Mouse (Mus musculus): ENCODE data around the gene Cox19. TPM values are rescaled to one million over a fixed set of nuclear protein-coding genes. Genes with fewer than 3 reads are reported as not detected.
"Not testable (repeated sequence)": the region's sequence is repeated elsewhere in the genome, so short reads cannot be mapped to it uniquely, and the experiment has no call there.

Cox19 gene
- polyA plus RNA-seq, 1 experiment, result 118 TPM

DNA sequence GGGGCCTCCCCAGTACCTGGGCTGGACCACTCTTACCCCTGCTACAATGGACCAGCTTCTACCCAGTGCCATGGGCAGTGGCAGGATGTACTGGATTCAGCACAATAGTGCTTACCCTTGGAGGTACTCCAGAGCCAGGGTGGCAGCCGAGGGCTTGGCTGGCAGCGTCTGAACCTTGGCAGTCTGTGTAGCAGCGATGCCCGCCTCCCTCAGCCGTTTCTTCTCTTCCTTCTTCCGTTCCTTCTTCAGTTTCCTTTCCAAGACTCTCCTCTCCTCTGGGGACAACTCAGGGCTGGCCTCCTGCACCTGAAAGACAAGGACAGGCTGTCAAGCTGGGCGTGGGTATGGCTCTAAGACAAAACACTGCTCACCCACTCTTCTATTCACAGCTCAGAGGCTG is 12.6 kb upstream of the Cox19 start:
- no peak for DNase-seq (ENCODE audit: low read depth)

DNA sequence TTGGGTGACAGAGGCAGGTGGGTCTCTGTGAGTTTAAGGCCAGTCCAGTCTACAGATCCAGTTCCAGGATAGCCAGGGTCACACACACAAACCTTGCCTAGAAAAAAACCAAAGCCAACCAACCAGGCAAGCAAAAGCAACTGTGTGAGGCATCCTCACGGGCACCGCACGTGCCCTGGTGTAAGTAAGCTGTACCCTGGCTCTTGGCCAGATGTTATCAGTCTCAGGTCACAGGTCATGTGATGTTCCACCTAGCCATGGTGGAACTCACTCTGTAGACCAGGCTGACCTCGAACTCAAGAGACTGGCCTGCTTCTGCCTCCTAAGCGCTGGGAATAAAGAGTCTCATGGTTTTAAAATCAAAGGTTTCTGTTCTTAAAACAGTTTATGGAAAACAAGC is 8.0 kb upstream of the Cox19 start:
- no peak for DNase-seq (ENCODE audit: low read depth)

DNA sequence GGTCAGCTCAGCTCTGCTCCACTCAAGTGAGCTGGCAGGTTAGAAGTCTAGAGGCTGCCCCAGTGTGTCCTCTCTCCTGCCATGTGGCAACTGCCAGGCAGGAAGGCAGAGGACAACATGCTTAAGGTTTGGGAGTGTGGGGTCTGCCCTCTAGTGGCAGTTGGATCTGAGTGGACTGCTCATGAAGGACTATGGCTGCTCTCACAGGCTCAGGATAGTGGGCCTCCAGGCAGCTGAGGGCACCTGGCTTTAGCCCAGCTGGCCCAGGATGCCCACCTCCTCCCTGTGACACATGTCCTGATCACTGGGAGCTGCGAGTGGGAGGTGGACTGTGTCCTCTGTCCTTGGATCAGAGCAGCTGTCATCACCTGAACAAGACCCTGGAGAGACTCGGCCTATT is 7.4 kb upstream of the Cox19 start:
- no peak for DNase-seq (ENCODE audit: low read depth)

DNA sequence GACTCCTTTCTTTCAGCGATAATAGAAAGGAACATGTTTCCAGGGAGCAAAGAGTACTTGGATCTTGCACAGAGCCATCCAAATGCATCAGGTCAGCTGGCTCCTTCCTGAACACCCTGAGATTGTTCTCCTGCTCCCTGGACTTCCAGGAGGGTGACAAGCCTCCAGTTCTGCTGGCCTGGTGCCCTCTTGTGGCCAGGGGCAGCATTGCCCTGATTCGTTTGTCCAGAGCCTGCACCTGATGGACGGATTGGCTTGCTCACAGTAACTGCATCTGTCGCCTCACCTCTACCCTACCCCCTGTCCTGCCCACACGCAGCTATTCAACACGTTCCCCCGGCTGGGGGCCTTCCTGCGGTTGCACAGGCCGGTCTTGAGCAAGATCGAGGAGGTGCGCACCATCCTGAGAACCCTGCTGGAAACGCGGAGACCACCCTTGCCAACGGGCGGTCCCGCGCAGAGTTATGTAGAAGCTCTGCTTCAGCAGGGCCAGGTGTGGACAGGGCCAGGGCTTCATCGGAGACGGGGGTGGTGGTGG is 4.1 kb upstream of the Cox19 start:
- no peak for DNase-seq (ENCODE audit: low read depth)

DNA sequence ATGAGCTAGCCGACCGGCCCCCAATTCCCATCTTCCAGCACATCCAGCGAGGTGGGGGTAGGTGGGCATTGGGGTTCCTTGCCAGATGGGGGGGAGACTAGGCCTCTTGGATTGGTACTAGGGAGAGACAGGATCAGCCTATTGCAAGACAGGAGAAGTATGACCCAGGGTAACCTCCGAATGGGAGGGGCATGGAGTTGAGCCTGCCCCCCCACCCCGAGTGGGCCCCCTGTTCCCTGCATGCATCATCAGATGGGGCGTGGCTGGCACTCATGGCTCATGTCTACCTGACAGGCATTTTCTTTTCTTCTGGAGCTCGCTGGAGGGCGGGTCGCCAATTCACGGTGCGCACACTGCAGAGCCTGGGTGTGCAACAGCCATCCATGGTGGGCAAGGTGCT is 2.7 kb upstream of the Cox19 start:
- DNase-seq (ENCODE audit: low read depth), result no peak

DNA sequence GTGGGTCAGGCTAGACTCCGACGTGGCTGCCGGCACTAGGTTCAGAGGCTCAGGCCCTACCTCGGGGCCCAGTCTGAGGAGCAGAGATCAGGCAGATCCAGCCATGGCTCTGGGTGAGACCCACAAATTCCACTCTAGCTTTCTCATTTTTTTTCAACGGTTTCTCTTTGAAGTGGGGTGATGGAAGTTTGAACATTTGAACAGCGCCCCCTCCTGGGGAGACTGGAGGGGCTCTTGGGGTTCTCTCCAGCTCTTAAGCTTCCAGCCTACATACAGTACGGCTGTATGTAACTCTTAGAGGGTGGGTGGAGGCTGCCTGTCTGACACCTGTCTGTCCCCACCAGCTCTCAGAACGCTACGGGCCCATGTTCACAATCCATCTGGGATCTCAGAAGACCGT is 2.3 kb upstream of the Cox19 start:
- no peak for DNase-seq (ENCODE audit: low read depth)

DNA sequence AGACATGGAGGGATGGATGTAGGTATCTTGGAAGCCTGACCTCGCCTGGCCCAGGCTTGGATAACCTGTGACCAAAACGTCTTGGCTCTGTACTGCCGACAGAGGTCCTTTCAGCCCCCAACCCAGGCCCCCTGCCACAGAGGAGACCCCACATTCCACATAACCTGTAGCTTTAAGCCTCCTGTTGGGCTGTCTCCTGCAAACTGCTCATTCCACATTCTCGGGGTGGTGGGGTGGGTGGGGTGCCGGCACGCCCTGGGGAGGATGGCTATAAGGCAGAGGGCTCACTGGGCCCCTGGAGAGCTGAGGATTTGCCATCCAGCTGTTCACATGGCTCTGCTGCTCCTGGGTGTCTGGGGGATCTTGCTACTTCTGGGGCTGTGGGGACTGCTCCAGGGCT is 1.1 kb upstream of the Cox19 start, which contains the start of gene Cyp2w1:
TSS of gene Cyp2w1 (plus strand) at position 301 of the 400 bp plus-strand sequence.
- no peak for DNase-seq (ENCODE audit: low read depth)

DNA sequence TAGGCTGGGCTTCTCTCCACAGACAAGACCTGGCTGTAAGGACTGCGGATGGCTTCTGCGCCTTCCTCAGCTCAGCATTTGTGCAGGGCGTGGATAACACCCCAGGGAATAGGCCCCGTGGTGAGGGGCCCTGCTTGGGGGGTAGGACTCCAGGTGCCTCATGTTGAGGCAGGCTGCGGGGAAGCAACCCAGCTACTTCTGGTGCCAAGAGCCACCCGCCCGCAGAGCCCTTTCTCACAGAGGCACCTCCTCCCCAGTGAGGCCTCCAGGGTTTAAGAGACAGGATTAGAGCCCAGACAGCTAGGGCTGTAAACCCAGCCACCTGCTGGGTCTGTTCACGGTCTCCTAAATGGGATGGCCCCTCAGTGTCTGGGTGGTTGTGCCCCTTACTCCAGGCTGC is 410 bp upstream of the Cox19 start:
- no peak for DNase-seq (ENCODE audit: low read depth)

DNA sequence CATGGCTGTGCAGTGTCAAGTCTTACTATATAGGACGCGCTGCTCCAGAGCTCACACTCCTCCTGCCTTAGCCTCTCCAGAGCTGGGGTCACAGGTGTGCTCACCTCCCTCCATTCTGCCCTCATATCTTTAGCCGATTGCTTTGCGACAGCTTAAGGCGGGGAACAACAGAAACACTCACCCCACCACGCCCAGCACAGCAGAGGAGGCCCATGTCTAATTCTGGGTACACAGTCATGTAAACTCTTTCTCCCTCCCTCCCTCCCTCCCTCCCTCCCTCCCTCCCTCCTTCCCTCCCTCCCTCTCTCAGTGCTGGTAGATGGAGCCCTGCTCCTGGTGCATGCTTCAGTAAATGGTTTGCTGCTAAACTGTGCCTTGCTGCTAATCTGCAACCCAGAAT is 1.5 kb downstream of the Cox19 start:
- DNase-seq (ENCODE audit: low read depth), result no peak

DNA sequence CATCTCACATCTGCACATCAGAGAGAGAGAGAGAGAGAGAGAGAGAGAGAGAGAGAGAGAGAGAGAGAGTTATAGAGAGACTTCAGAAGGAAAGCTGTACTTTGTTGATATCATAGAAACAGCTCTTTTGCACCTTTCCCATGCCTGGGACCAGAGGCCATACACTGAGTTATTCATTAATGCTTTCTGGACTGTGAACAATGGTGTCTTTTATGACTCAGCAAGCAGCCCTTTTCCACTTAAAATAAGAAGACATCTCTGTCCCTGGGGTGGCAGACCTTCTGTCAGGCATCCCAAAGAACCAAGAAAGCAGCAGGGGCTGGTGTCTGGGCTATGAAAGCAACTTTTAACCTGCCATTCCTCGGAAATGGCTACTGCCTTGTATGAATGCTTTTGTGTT is 4.0 kb downstream of the Cox19 start:
- DNase-seq (ENCODE audit: low read depth), result no peak

DNA sequence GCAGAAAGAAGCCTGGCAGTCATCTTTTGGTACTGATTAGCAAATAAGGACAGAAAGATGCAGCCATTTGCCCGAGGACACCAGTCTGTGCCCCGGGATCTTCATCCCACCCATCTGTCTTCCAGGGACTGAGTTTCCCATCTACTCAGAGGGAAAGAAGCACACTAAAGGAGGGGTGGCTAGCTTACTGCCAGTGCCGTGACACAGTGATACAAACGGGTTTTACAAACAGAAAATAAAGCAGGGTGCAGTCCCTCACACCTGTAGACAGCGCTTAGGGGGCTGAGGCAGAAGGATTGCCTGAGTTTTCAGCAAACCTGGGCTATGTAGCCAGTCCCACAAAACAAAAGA is 5.9 kb downstream of the Cox19 start:
- no peak for DNase-seq (ENCODE audit: low read depth)

DNA sequence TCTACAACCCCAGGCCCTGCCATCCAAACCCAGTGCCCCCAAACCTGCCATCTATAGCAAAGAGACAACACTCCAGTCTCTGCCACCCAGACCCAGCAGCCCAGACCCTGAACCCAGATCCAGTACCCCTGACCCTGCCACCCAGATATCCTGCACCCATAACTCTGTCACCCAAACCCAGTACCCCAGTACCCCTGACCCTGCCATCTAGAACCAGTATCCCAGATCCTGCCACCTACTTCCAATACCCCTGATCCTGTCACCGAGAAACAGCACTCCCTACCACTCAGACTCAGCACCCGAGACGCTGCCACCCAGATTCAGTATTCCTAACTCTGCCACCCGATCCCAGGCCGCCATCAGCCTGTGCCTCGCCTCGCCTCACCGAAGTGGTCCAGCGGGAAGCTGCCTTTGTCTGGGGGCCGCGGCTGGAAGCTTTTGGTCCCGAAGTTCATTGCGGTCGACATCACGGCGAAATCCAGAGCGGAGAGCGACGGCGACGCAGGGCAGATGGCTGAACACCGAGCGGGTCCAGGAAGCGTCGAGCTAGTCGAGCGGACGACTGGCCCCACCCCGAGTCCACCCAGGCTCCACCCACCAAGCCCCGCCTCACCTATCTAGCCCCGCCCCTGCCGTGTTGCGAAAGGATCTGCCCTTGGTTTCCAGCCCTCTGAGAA is 6.4 kb downstream of the Cox19 start:
- no peak for DNase-seq (ENCODE audit: low read depth)

DNA sequence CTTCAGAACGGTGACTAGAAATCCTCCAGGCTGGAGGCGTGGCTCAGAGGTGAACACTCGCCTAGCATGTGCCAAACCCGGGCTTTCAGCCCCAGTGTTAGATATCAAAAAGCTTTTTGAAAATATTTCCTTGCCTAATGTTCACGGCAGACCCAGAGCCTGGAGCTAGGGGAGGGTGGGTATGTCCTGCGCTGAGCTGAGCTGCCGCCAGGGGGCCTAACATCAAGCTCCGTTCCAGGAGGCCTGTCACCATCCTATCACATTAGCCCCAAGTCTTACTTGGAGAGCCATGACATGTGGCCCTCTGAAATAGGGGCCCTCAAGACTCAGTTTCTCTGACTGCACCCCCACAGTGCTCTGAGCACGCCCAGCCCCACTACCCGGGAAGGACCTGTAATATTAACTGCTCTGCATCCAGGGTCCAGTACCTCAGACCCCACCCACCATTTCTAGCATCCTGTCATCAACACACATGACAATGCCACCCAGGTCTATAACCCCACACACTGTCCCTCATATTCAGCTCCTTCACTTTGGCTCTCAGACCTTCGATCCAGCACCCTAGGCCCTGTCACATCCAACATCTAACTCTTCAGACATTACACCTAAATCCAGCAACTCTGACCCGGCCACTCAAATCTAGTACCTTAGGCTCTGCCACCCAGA is 7.1 kb downstream of the Cox19 start:
- DNase-seq (ENCODE audit: low read depth), result no peak

DNA sequence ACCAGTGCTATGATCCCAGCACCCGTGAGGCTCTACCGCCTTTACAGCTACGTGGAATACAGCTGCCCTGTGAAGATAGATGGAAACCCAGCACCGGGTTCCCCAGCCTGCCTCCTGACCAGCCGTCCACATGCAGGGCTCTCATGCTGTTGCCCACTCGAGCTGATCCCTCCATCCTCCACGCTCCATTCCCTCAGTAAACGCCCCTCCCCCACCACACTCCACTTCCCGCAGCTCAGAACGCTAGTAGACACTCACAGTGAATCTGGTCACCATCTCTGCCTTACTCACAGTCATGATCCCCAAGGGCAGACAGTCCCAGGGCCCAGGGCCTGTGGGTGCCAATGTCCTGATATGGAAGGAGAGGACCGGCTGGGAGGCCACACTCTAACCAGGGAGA is 12.3 kb downstream of the Cox19 start:
- DNase-seq (ENCODE audit: low read depth), result no peak

DNA sequence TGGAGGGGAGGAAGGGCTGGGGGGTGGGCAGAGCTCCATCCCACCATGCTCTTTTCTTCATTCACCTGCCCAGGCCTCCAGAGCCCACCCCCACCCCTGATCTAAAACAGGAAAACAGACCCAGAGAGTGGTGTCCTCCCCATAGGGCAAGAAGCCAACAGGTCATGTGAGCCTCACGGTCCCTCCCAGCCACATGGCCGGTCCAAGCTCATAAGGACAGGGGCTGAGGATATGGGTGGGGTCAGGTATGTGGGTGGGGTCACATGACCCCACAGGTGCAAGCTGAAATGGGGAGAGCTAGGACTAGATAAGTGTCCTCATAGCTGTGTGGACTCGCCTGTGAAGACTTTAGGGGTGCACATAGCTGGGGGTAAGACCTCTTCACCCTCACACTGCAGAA is 12.8 kb downstream of the Cox19 start:
- DNase-seq (ENCODE audit: low read depth), result no peak

DNA sequence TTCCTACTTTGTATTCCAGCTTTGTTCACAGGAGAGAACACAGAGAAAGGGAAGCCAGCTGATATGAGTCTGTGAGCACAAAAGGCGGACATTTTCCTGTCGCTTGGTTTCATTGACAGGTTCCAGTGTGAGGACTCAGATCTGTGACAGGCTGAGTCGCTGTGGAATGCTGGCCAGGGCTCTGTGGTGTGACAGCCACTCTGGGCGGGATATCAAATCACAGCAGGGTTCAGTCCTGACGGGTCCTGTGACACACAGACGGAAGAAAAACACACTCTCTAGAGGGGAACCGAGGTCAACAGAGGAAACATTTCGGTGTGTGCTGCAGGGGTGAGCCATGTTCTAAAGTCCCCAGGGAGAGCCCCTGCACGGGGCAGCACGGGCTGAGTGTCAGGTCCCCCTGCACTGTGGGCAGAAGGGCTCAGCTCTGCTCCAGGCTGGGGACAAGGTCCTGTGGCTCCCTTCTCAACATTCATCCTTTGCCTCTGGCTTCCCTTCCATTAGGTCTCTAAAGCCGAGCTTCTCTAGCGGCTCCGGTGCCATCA is 13.3 kb downstream of the Cox19 start:
- DNase-seq (ENCODE audit: low read depth), result no peak

DNA sequence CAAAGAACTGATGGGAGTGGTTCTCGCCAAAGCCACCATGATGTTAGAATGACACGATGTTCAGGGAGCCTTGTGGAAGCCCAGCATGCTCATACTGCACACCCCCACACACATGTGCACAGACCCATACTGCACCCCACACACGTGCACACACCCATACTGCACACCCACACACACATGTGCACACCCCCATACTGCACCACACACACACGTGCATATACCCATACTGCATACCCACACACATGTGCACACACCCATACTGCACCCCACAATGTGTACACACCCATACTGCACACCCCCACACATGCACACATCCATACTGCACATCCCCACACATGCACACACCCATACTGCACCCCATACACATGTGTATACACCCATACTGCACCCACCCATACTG is 15.6 kb downstream of the Cox19 start:
- DNase-seq (ENCODE audit: low read depth), result no peak

DNA sequence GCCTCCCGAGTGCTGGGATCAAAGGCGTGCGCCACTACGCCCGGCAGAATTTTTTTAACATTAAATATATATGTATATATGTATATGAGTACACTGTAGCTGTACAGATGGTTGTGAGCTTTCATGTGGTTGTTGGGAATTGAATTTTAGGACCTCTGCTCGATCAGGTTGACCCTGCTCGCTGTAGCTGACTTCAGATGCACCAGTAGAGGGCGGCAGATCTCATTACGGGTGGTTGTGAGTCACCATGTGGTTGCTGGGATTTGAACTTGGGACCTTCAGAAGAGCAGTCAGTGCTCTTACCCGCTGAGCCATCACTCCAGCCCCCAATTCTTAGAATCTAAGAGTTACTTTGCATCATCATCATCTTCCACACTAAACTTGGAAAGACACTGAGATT is 16.8 kb downstream of the Cox19 start:
- DNase-seq (ENCODE audit: low read depth), result not testable (repeated sequence)

DNA sequence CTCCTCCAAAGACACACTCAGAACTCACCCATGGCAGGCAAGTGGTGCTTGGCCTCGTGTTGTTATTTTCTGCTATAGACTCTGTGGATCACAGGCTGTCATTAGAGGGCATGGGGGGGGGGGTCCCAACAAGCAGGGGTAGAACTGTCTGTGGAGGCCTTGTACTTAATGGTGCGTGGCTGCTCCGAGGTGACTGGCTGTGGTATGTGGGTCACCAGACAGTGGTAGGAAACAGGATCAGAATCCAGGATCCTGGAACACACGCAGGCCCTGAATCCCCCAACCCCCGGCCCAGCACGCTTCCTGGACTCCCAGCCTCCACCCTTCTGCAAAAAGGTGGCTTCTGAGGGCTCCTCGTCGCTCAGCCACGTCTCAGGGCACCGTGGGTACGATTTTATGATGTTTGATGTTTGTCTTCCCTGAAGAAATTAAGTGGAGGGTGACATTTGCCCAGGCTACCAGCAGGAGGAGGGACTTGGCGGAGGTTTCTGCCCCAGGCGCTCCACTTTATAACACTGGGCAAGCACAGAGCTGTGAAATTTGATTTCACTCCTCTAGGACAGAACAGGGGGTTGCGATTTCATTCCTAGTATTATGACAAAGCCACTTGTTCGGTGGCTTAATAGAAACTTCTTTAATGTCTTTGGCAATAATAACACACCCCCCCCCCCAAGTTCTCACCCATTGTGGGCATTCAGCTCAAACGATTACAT is 17.8 kb downstream of the Cox19 start:
- DNase-seq (ENCODE audit: low read depth), result no peak

DNA sequence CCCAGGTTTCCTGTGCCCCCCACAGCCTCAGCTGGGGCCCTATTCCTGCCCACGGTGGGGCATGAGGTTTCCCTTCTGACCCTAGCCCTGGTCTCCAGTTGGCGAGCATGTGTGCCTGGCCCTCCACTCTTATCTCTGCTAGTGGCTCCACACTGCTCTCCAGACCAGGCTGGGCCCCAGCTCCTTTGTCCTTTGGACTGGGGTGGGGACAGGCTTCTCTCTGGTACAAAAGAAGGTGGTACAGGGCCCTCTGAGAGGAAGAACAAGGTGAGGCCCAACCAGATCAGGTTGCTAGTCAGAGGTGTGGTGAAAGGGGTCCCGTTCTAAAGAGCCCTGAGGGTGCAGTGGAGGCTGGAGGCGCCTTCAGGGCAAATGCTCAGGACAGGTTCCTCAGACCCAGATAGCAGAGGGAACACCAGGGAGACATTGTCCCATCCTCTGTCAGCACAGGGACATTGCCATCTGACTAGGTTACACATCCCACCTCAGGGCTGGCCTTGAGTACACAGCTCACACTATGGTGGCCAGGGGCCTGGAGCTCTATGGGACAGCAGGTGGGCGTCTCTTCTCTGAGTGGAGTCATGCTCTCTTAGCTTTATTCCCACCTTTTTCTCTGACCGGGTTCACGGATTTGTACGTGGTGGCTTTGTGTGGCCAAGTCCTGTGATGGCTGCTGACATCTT is 18.5 kb downstream of the Cox19 start:
- DNase-seq (ENCODE audit: low read depth), result no peak

DNA sequence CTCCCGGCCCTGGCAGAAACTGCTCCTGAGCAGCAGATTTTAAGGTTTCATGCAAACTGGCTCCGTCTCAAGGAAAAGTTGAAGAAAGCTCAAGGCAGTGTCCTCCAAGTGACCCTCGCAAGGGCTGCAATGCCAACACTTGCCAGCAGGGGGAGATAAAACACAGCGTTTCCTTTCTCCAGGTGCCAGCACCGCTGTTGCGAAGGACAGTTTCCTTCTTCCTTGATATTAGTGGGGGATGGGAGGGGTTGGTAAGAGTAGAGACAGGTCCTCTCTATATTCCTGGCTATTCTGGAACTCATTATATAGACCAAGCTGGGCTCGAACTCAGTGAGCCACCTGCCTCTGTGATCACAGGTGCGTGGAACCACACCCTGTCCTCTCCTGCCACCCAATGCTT is 19.5 kb downstream of the Cox19 start:
- no peak for DNase-seq (ENCODE audit: low read depth)

DNA sequence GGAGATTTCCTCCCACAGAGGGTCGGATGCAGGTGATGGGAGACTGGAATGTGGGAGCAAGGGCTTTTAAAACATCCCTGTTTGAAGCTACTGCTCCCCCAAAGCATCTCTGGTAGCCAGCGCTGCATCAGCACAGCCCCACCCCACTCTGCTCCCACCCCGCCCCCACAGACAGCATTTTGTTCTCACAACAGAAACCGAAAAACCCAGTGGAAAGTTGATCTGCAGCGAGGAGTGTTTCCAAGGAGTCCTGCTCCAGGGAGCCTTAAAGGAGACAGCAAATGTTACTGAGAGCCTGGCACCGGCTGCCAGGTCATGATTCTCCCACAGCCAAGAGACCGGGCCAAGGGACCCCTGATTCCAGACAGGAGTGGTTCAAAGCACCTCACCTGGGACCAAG is 20.5 kb downstream of the Cox19 start:
- DNase-seq (ENCODE audit: low read depth), result no peak
